Mouse (Mus musculus) adrenal gland, postnatal 25 days (tissue): Measurements from ENCODE around the gene Slc7a11. TPM values are rescaled to one million over a fixed set of nuclear protein-coding genes. Genes with fewer than 3 reads are reported as not detected.

Experiments used
- DNase-seq: peaks from one replicate; pipeline ENCODE4 v3.0.0; 2021; ENCODE audit warnings: mixed read lengths
- total RNA-seq: library from RNA; stranded (reverse); gene quantifications from 2 replicates; pipeline ENCODE4 v1.2.3, GENCODE M21; 2021

The Slc7a11 gene
- total RNA-seq, 1 experiment from 2014 or later, result 0.67 TPM

DNA sequence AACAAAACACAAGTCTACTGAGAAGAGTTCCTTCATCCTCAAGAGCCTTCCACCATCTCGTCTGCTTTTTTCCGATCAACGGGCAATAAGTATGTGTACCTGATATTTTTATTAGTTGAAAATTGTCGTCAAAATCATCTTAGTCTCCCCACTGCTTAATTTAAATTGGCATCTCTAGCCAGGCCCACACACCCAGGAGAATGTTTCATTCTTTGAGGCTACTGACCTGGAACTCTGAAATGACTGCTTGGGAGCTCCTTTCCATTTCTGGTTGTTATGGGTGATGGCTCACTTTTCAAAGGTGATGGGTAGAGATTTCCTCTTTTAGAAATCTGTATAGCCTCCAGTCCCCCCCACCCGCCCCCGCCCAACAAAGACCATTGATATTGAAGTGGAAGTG, 54.6 kb downstream of the Slc7a11 start:
- no peak for DNase-seq

DNA sequence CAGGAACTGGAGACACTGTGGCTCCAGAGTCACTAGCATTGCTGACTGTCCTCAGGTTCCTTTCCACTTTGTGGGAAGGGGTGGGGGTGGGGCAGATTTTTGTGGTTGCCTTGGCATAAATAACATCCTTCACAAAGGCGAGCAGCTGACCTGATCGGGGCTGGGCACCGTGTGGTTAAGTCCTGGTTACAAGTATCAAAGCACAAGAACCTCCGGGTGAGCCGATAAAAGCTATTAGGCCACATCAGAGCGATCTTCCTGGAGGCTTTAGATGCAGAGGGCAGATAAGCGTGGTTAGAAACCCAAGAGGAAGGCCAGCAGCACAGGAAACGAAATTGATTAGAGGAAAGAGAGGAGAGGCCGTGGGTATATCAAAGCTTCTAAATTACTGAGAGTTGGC, 55.1 kb downstream of the Slc7a11 start:
- DNase-seq, result no peak

DNA sequence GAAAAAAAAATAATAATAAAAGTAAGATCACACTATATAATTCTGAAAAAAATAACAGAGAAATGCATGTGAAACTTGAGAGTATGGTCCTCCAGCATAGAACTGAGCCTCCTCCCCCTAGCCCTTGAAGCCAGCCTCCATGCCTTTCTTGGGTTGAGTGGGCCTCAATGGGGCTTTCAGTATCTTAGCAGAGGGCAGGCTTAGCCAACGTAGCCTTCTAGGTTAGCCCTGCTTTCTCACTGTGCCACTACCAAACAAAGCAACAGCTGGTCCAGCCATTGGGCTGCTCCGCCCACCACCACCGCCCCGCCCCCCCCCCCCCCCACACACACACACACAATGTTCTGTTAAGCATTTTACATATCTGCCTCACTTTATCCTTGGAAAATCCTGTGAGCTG, 56.1 kb downstream of the Slc7a11 start:
- no peak for DNase-seq

DNA sequence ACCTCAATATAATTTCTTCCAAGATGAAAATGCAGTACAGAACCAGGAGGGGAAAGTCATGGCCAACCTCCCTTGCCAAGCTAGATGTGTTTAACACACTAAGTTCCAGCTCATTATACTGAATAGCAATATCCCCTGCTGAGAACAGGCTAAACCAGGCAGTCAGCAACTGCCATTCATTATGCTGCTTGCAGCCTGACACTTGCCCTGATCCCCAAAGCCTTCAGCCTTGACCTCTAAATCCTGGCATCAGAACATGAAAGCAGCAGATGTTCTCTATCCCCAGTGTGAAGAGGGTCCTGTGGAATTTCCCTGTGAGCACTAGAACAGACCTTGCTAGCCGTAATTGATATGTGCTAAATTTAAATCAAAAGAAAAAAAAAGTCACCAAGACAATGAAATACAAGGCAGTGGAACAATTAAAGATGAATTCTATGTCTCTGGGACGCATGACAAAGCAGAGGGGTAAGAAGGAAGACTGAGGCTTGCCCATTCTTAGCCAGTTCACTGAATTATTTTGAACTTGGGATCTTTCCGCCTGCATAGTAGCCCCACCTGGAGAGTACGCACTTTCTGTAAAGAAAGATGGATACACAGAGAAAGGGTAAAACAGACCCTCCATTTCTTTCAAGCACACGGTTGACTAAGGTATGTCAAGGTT, 56.7 kb downstream of the Slc7a11 start:
- DNase-seq, result no peak

DNA sequence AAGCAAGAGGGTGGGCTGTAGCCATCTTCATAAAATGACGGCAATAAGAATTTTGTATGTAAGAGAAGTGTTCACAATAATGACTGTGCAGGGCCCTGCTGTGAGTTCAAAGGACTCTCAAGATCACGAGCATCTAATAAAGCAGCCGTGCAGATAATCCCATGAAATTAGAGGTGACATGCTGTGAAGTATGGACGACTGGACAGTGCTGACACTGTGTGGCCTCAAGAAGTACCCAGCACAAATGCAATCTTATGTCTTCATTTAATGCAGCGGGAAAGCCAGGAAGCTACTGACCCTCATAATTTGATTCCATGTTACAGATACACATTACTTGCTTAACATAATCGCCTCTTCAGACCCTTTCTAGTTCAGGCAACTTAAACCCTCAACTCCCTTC, 57.3 kb downstream of the Slc7a11 start:
- DNase-seq, result no peak

DNA sequence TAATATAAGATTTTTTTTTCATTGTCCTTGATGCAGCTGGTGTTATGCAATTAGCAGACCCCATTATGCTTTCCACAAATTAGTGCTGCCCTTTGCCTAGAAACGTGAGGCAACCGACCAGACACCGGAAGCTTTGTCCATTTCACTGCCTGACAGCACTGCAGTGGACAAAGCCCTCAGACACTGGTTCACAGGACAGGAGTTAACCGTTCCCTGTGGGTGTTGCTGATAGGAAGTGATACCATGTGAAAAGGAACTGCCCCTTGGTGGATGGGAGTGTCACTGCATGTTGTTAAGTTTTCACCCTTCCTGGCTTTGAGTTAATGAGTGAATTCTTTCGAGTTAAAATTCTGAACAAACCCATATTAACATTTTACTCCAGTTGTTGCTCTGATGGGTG, 60.7 kb downstream of the Slc7a11 start:
- DNase-seq, result no peak

DNA sequence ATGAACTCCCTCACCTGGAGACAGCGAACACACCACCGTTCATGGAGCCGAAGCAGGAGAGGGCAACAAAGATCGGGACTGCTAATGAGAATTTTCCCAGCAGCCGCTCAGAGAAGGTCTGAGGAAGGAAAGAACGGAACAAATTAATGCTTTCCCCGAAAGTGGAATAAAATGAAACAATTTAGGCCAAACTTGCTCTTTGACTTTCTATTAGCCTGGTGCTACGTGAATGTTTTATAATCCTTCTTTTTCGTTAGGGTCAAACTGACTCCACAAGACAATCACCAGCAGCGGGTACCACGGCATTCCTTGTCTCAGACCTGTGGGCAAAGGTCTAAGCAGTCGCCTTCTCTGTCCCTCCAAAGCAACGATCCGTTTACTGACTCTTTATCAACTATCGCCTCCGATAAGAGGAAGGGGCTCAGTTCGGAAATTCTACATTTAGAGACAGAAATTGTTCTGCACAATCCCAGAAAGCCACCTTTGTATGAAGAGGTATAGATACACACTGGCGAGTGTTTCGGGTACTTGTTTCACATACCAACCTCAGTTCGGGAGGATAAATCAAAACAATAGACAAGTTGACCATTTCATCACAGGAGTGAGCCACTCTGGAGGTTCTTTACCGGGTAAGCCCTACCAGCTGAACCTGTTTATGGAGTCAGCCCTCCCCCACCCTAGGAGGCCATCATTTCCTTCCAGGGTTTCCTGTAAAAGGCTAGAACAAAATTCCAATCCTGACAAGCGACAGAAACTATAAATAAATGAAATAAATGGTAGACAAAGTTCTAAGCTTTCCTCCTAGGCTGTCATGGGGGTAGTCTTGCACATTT, 61.3 kb downstream of the Slc7a11 start:
- DNase-seq, result no peak

DNA sequence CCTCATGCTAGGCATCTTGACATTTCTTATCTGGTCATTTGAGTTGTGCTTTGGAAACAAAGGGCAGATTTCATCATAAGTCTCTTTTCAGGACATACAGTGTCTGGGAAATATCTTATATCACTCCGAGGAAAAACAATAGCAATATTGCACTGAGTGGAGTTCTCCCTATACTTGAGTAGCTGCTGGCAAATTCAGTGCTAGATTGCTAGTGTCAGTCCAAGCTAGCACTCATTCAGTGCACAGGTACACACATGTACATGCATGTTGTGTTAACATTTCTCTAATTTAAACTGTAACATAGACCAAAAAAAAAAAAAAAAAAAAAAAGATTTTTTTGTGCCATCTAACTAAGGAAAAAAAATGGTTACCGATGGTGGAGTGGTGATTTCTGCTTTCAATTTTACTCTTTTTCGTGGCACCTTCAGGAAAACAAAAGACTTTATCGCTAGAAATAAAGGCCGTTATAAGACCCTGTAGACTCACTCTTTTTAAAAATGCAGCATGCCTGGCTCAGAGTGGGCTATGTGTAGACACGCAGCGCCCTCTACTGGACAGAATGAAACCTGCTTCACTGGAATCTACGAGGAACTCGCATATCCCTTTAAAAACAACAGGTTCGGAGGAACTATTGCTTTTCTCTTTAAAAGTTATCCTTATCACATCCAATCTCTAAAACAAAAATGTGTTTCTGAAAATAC, 62.1 kb downstream of the Slc7a11 start:
- DNase-seq, result peak; percentile 79

DNA sequence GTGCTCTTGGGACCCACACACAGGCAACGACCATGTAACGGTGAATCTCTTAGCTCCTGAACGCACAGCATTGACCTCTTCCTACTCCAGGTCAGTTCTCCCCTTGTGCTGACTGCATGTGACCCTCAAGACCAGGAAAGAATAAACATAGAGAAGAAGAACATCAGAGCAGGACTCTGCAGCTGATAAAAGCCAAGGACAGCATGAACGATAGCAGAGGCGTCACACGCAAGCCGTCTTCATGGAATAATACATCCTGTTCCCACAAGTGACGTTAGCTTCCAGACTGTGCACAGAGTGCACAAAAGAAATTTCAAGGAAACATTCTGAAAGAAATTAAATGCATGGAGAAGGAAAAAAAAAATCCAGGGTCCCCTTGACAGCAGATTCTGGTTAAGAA, 63.5 kb downstream of the Slc7a11 start:
- DNase-seq, result no peak

DNA sequence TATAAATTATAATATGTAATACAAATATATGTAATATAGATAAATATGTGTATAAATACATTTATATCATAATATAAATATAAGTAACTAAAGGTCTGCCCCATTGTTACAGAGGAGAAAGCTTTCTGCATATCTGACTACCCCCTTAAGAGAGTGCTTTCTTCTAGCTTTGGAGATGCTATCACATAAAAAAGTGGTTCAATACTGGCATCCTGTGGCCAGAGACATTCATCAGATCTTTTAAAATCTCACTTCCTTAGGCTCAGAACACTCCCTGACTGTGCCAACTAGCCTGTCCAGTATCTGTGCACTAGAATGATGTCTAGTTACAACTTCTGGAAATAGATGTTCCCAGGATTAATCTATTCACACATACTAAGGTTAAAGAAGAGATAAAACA, 67.9 kb downstream of the Slc7a11 start:
- no peak for DNase-seq

DNA sequence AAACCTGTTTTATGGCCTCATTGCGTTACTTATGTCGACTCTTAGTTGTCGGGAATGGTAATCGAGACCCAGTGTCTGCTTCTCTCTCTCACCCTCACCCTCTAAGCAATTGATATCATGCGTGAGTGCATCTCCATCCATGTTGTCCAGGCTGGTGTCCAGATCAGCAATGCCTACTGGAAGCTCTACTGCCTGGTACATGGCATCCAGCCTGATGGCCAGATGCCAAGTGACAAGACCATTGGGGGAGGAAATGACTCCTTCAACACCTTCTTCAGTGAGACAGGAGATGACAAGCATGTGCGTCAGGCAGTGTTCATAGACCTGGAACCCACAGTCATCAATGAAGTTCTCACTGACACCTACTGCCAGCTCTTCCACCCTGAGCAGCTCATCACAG, 73.6 kb downstream of the Slc7a11 start:
- DNase-seq, result no peak

DNA sequence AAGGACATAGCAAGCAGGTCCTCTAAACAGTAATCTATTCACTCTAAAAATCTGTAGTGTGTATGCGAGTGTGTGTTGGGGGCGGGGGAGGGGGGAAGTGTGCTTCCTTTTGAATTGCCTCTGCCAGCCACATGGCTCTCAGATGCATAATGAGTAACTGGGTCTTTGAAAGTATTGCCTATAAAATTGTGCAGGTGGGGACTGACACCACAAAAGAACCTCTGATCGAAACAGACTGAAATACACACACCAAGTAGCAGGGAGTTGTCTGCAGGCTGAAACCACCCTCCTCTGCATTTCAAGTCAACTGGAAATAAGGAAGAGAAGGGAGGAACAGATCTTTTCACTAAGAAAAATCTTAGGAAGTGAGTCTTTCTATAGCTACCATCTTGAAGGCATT, 76.2 kb downstream of the Slc7a11 start:
- no peak for DNase-seq

DNA sequence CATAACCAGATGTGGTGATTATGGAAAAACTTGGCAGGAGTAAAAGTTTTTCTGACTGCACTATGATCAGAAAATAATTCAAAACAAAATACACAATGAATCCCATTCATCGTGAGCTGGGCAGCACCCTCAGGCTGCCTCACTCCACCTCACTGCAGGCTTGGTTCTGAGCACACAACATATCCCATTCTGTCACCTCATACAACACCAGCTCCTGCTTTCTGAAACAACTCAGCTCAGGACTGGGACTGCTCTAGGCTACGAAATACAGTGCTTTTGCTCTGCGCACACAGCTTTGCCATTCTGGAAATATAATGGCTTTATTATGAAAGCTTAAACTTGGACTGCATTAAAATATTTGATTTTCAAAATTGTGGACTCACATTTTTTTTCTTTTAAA, 79.8 kb downstream of the Slc7a11 start:
- no peak for DNase-seq

DNA sequence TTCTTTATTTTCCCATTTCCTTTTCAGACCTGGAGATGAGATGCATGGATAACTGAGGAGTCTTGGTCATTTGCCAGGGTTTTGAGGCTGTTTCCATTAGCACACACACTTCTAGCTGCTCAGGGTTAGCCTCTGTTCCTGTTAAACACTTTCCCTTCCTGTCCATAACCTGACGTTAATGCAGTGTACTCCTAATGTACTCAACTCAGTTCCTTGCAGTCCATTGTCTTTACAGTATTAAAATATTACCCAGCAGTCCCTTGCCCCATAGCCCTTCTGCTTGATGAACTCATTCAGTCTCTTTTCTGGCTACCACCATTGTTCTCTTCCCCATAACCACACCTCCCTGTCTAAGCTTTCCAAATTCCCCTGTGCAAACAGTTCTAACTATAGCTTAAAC, 96.3 kb downstream of the Slc7a11 start:
- DNase-seq, result no peak

DNA sequence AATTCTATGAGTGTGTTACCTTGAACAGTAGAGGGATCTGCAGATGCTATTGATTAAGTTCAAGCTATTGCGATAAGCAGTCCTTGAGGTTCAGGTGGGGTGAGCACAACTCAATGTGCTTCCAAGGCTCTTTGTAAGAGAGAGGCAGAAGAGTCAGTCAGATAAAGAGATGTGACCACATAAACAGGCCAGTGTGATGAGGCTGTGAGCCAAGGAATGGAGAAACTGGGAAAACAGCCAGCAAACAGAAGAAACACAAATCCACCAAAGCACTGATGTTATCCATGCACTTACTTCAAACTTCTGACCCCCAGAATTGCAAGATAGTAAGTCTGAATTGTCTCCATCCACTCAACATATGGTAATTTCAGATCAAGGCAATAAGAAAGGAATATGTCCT, 99.0 kb downstream of the Slc7a11 start:
- peak; percentile 2 for DNase-seq

DNA sequence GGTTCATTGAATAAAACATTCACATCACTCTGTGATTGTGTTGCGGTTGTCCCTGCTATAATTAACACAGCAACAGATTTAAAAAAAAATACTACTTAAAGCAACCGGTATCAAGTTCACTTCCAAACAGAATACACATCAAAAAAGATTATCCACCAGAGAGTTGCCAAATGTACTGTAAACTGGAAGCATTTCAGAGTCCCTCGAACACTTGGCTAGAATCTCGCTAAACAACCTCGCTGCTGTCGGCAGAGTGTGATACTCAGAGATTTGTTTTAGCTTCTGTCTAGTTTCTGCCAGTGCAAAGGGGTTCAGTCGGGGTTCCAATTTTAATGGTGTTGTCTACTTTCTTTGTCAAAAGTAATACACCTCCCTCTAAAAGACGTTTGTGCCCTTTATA, 118.9 kb downstream of the Slc7a11 start:
- DNase-seq, result no peak

DNA sequence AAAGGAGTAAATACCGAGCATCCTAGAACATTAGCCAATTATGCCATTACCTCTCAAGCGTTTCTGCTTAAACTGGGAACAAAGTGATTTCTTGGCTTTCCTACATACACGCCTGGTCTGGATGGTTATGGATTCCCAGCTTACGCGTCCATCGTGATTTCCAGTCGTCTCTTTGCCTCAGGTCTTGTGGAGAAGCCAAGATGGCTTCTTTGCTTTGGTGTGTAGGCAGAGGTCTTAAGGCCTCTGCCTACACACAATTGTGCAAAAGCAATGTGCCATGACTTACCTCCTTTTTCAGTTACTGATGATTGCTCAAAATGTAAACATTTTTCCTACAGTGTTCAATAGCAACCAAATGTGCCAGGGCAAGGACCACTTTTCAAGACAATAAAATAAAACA, 119.5 kb downstream of the Slc7a11 start:
- no peak for DNase-seq

DNA sequence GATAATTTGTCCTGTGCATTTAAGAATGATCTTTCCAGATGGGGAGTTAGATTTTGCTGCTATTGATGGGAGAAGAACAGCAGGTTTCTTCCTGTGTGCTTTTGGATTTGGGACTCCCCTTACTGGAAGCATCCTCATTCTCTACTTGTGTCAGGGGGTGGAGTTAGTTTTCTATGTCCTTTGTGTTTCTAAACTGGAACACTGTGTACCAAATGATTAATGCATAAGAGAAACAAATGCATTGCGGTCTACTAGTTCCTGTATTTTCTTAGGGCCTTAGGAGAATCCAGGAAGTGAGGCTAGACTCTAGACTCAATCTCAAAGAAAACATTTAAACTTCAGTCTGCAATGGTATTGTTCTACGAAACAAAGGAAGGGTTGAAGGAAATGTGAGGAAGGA, 122.6 kb downstream of the Slc7a11 start:
- DNase-seq, result no peak

DNA sequence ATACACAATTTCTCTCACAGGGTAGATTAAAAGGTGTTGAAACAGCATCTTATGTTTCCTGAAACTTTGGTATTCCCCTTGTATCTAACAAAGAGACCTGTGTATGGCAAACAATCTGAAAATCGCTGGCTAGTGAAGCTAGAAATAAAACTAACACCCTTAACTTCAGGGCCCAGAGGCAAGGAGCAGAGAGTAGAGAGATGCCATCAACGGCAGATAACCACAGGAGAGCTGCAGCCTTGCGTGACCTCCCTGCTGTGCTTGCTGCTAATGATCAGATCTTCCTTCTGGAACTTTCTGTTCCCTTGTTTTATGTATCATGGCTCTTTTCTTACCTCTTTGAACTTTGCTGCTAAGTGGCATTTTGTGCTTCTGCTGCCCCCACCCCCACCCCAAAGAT, 125.3 kb downstream of the Slc7a11 start:
- no peak for DNase-seq

DNA sequence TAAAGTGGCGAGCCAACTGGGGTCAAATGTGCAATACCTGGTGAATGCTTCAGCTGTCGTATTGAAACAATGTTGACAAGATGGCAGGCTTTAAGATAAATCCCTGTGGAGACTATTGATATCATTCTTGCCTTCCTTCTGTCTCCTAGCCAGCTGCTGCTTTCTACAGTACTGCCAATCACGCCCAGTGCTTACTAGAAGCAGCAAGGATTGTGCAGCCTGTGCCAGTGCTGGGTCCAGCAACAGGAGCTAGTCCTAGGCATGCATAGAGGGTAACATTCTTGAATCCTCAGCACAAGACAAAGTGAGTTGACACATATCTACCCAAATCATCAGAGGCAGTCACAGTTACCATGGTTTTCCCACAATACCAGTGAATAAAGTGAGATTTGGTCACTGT, 129.6 kb downstream of the Slc7a11 start:
- no peak for DNase-seq

DNA sequence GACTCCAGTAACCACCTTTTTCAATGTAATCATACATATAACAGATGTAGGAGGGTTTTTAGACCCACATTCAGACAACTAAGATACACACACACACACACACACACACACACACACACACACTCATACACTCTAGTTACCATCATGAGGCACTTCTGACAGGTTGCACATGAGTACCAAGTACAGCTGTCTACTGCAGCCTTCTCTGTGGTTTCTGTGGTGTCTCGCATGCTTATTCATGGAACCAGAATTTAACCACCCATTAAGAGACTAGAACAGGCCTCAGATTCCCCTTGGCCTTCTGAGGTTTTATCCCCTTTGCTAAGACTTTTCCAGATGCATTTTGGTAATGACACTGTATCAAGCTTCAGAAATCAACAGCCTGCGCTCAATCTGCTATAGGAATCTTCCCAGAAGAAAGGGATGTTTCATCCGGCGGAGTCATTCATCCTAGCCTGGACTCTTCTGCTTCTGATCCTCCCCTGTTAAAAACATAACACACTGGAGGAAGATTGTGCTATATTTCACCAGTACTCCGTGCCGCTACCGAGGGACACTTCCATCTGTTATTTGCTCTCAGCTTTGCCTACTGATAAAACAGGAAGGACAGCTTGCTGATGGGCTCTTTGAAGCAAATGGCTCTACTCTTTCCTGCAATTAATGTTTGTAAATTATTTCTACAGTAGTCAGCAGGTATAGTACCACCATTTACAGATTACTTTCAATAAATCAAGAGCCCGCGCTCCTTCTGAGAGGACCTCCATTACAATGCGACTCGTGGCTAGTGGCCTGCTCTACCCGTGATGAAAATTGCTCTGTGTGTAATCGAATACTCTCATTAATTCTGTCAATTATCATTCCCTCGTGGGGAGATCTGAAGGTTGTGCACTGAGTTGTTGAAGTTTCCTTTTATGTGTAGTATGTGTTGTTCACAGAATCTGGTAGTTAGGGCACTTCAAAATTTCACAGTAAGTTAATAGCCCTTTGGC, 135.8 kb downstream of the Slc7a11 start:
- no peak for DNase-seq

DNA sequence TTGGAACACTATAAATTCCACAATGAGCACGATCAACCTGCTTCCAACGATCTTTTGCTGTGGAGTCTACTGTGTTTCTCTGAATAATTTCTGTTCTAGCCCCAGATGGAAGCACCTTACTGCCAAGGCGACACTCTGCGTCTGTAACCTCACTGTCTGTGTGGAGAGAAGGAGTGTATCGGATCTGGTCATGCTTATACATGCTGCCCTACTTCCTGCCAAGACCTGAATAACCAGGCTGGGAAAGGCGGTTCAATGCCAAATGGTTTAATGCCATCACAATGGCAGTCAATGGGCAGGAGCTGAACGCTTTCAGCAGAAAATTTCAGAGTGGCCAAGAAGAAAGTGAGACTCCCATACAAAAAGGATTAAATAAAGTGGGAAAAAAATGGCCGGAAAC, 137.1 kb downstream of the Slc7a11 start:
- DNase-seq, result no peak
